Mouse (Mus musculus) kidney, adult 18-20 months (tissue): ENCODE measurements around the gene Ptprt.

Experiments
- DNase-seq: peaks from one replicate; pipeline ENCODE4 v3.0.0; 2021

Ptprt gene

GRCm38 (mm10) chr2:162577819-162578218, 83.1 kb downstream of the Ptprt start:
- no peak for DNase-seq

- no peak for DNase-seq
These were observed 88.1 kb downstream of the Ptprt start for GRCm38 (mm10) chr2:162572851-162573250.

DNA sequence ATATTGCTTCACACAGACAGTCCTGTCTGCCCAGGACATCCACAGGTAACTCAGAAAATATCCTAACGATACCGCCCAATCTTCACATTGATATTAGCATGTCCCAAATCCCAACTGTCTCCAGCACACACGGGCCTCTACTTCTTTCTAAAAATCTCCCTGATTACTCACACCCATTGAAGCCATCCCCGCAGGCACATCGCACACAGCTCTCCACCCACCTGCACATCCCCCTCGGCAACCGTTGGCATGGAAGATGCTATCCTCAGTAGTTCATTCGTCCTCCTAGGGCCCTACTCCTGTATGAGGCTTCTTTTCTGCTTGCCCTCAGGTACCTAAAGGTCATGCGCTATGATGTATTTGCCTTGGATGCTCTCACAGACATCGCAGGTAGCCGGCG, 89.9 kb downstream of the Ptprt start:
- DNase-seq, result no peak

- DNase-seq, result no peak
These were observed 92.4 kb downstream of the Ptprt start for GRCm38 (mm10) chr2:162568308-162569100.

- DNase-seq, result no peak
These were observed 112.6 kb downstream of the Ptprt start for GRCm38 (mm10) chr2:162548312-162548711.

- DNase-seq, result no peak
These were observed 129.3 kb downstream of the Ptprt start for GRCm38 (mm10) chr2:162531638-162532037.

DNA sequence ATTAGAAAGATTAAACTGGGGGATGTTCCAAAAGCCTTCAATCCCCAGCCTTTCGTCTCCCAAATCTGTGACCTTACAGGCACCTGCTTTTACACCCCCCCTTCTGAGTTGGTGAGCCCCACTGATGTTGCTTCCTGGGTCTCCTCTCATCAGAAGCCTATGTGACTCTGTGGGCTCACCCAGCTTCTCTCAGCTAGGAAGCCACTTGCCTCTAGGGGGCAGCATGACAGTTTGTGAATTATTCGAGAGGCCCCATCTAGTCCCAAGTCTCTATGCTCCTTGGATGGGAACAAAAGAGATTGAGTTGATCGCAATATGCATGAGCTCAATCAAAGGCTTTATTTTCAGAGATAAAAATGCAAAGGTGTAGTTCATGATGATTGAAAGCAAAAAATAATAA, 132.0 kb downstream of the Ptprt start:
- no peak for DNase-seq

DNA sequence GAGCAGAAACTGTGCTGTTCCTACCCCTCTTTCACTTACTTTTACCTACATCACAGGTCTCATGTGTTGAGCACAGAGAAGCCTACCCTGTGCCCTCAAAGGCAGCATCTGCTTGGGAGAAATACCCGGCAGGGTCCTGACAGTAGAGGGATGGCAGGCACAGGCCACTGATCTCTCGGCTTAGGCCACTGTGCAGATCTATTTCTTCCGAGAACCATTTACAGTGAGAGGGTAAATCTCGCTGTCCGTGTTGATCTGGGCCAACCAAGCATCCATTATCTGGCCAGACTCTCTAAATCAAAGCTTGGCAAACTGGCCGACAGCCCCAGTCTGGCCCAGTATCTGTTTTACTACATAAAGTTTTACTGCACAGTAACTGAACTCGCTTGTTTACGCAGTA, 145.0 kb downstream of the Ptprt start:
- DNase-seq, result no peak

GRCm38 (mm10) chr2:162513072-162513471, 147.9 kb downstream of the Ptprt start:
- DNase-seq, result no peak

DNA sequence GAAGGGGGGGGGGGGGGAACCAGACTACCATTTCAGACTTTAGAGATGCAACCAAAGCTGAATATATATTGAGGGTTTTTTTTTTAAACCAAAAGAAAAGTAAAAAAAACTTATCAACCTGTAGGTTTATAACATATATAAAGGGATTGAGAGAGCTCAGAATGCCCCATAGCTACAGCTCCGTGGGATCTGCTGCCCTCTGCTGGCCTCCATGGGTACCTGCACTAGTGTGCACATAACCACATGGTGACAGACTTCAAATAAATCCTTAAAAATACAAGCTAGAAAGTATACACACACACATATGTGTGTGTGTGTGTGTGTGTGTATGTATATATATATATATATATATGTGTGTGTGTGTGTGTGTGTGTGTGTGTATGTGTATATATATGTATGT, 148.9 kb downstream of the Ptprt start:
- no peak for DNase-seq

DNA sequence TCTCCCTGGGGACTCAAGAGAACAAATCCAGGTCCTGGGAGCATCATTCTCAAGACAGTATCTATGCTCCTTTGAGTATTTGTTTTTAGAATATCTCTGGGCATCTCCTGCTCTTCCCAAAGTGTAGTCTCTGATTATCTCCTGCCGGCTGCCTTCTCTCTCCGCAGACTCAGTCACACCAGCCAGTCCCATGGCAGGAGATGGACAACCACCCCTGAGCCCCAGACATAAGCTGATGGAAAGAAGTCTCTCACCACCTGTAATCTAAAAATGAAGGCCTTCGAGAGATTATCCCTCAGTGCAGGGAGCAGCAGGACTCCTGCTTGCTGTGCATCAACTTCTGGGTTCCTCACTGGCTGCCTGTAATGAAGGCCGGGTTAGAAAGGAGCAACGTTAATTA, 151.9 kb downstream of the Ptprt start:
- no peak for DNase-seq

DNA sequence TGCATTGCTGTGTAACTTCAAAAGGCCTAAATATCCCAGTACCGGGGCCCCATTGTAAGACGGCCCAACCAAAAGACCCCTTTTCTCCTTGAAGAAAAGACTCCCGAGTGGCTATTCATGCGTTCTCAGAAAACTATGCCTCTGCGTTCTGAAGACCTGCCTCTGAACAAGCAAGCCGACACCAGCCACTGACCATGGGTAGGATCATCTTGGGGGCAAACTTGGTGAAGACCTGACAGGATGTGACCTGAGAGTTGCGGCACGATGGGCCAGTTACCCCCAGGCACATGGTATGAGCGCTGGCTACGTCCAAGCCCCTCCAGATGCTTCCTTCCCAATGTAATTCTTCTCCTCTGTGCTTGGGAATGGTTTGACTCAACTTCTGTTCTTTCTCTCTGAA, 153.3 kb downstream of the Ptprt start:
- no peak for DNase-seq

GRCm38 (mm10) chr2:162504850-162505249, 156.1 kb downstream of the Ptprt start:
- no peak for DNase-seq

DNA sequence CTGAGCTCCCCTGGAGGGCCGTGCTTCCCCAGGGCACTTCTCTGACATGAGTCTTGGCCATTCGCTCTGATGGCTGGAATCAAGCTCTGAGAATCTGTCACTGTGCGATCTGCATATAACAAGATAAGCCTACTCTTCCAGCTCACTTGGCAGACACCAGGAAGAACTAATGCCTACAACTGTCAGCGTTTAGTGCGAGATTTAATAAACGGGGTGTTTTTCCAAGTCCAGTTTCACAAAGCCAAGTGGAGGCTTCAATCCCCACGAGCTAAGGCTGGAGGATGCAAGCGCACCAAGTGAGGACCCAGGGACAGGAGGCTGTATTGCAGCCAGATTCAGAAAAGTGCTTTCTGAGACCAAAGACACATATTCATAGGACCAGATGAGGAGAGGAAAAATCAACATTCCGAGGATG, 161.4 kb downstream of the Ptprt start:
- no peak for DNase-seq

- no peak for DNase-seq
These were observed 162.8 kb downstream of the Ptprt start for GRCm38 (mm10) chr2:162498191-162498590.

DNA sequence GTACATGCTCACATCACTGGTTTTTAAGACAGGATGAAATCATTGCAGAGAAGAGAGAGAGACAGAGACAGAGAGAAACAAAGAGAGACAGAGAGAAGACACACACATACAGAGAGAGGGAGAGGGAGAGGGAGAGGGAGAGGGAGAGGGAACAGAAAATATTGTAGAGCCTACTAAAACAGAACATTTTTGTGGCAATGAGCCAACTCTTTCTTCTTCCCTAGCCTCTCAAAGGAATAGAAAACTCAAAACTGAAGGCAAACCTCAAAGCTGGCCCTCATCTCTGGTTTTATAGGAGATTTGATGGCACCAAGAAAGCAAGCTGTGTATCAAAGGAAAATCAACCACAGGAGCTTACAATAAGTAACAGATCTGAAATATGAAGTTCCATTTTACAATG, 176.9 kb downstream of the Ptprt start:
- DNase-seq, result no peak

DNA sequence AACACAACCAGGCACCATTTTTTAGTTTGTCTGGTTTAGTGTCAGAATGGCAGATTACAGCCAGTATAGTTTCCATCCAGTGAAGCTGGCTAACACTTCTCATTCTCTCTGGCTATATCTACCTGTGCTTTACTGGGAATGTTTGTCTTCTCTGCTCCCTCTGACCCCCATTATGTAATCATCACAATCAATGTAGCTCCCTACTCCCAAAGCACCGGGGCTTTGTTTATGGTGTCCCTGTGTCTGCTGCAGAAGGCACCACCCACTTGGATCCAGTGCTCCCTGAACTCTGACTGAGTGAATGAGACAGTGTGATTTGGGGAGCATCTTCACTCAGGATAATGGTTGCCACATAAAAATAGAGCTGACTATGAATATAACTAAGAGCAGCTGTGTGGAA, 217.8 kb downstream of the Ptprt start:
- DNase-seq, result no peak

DNA sequence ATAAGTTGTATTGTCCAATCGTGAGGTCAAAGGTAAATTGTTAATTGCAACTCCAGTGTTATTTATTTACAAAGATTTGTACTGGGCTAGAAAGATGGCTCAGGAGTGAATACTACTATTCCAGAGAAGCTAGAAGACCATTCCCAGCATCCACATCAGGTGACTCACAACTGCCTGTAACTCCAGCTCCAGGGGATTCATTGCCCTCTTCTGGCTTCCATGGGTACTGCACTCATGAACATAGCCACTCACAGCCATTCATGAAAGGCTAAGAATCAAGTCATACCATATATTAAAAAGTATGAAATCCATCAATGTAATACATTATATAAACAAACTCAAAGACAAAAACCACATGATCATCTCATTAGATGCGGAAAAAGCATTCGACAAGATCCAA, 224.3 kb downstream of the Ptprt start:
- DNase-seq, result no peak

- DNase-seq, result no peak
These were observed 230.8 kb downstream of the Ptprt start for GRCm38 (mm10) chr2:162430171-162430570.

- DNase-seq, result no peak
These were observed 234.8 kb downstream of the Ptprt start for GRCm38 (mm10) chr2:162426114-162426513.

DNA sequence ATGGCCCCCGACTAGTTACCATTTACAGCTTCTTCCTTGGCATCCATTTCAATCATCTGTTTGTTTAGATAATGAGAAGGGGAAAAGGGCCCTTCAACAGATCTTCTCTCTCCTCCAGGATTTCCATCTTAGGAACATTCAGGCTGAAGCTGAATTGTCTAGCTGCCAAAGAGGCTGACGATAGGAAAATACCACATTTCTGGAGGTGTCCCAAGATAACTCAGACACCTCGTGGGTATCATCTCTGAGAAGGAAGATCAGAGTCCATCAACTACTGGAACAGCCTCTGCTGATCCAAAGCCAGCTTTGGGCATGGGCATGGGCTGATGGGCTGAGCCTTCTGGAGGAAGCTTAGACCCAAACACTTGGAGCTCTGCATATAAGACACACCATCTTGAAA, 242.8 kb downstream of the Ptprt start:
- DNase-seq, result no peak

DNA sequence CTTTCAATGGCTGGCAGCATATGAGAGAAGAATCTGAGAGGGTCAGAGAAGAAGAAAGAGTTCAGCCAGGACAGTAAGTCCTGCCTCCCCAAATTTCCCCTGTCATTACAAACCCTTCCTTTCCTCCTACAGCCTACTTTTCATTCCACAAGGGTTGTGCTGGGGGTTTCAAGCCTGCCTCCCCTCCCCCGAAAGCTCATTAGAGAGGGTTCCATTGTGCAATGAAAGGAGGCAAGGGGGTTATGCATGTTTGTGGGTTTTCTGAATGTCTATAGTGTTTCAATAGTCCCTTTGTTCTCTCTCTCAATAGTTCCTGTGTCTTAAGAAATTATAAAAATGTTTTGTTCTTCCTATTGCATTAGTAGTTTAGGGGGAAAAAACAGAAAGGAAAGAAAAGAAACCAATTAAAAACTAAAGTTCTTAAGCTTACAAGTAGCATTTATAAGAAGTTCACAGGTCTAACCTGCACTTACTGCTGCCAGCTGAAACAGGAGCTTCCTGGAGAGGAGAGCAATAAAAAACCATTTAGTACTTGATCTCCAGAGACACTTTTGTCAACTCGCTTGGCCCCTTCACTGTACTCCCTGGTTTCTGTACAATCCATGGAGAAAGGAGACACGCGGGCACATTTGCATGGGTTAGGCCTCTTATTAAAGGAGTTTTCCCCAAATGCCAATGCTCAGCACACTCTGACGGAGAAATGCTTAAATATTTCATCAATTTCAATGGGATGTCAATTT, 247.7 kb downstream of the Ptprt start:
- no peak for DNase-seq

DNA sequence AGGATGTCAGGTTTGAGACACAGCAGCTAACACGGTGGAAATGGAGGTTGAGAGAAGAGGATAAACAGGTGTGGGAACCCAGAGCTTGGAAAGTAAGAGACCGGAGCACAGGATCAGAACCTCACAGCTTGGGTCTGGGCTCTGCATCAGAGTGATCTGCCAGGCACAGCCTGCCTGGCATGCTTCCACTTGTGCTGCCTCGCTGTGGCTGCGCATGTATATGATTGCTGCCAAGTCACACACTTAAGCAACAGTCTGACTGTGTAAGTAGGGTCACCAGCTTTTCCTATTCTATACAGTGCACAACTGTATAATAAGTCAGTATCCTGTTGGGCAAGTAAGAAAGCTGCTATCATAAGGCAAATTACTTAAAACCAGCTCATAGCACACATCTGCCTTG, 249.9 kb downstream of the Ptprt start:
- DNase-seq, result no peak

DNA sequence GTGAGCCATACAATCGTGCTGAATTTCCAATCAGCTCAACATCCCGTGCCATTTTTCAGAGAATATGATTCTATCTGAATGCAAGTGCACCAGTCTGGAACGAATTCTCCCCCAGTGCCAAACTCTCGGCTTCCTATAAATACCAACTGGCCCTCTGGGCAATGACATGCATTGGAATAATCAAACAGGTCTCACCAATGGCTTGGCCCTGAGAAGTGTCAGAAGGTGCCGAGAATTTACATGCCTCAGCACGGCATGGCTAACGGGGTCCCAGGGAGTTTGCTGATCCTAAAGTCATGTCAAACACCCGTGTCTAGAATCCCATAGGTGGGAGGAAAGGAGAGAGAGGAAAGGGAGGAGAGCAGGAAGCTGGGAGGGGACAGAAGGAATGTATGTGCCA, 251.7 kb downstream of the Ptprt start:
- no peak for DNase-seq
